In genomic region chr16:10694414-10694851, GRCm38 (mm10) we compare ENCODE assay signal across 9 mouse cellular contexts.
DNase-seq lines count a peak whose midpoint lies in the region; ATAC-seq and TF ChIP-seq lines count a peak whose summit lies in the region.
"Had no signal": no experiment of that assay in that cellular context is flagged by ENCODE, and none has a peak within 500 bp of the region (broad histone marks: within the 10 kb centered on the region; RNA-seq: fewer than 3 reads in every experiment).

No protein-coding gene starts in this region.

- H3K4me2 ChIP-seq in midbrain, postnatal 0 days (ENCODE audit: low read depth, low read length, poor library complexity, severe bottlenecking) = no peak overlapping the region
- no peak overlapping the region for H3K4me2 ChIP-seq in kidney, postnatal 0 days (ENCODE audit: low read length)
- H3K4me2 ChIP-seq in hindbrain, embryonic 16.5 days (ENCODE audit: low read length) = no peak overlapping the region
- H3K4me2 ChIP-seq: hindbrain, embryonic 14.5 days had no signal

- TF ChIP-seq CTCF in midbrain, postnatal 0 days (IDR thresholded peaks at IDR 0.05) = no peak
- TF ChIP-seq CTCF in kidney, postnatal 0 days (IDR thresholded peaks at IDR 0.05; ENCODE audit: low read depth) = no peak

- no peaks in the 10 kb centered on the region for H3K9me3 ChIP-seq in midbrain, postnatal 0 days (ENCODE audit: low read length)
- no peaks in the 10 kb centered on the region for H3K9me3 ChIP-seq in midbrain, embryonic 10.5 days (replicated peaks)
- no peaks in the 10 kb centered on the region for H3K9me3 ChIP-seq in kidney, postnatal 0 days (replicated peaks; ENCODE audit: low read length)
- no peaks in the 10 kb centered on the region for H3K9me3 ChIP-seq in hindbrain, embryonic 16.5 days (ENCODE audit: control insufficient read depth, low read length)

- H3K27me3 ChIP-seq in midbrain, postnatal 0 days (ENCODE audit: insufficient read depth, low read length) = no peaks in the 10 kb centered on the region
- no peaks in the 10 kb centered on the region for H3K27me3 ChIP-seq in midbrain, embryonic 10.5 days (ENCODE audit: low read depth, poor library complexity, severe bottlenecking)
- no peaks in the 10 kb centered on the region for H3K27me3 ChIP-seq in kidney, postnatal 0 days (ENCODE audit: insufficient read depth, low read length)
- H3K27me3 ChIP-seq in hindbrain, embryonic 16.5 days (replicated peaks; ENCODE audit: control insufficient read depth, insufficient read depth, low read length) = no peaks in the 10 kb centered on the region

- H3K4me3 ChIP-seq in midbrain, postnatal 0 days (ENCODE audit: low read depth, low read length) = no peak overlapping the region
- H3K4me3 ChIP-seq in midbrain, embryonic 10.5 days = no peak overlapping the region
- H3K4me3 ChIP-seq in kidney, postnatal 0 days (replicated peaks; ENCODE audit: low read depth, low read length) = no peak overlapping the region
- H3K4me3 ChIP-seq in hindbrain, embryonic 16.5 days (ENCODE audit: low read length) = no peak overlapping the region

- WGBS in midbrain, postnatal 0 days = 58% methylated on average over 11 of the region's 11 CpGs
- WGBS in midbrain, embryonic 10.5 days = 73% methylated on average over 11 of the region's 11 CpGs
- WGBS in kidney, postnatal 0 days = 41% methylated on average over 11 of the region's 11 CpGs
- 51% methylated on average over 11 of the region's 11 CpGs for WGBS in hindbrain, embryonic 16.5 days

- 0 out of 2 replicates have a peak, but pooled peaks cover 5% of the 10 kb centered on the region for H3K4me1 ChIP-seq in midbrain, postnatal 0 days (ENCODE audit: insufficient read depth, low read length)
- H3K4me1 ChIP-seq in midbrain, embryonic 10.5 days = 0 out of 2 replicates have a peak, but pooled peaks cover 6% of the 10 kb centered on the region
- H3K4me1 ChIP-seq in kidney, postnatal 0 days (replicated peaks; ENCODE audit: insufficient read depth, low read length) = peaks cover 7% of the 10 kb centered on the region; the same call in 1 of the 2 replicates
- H3K4me1 ChIP-seq in hindbrain, embryonic 16.5 days (ENCODE audit: control insufficient read depth, insufficient read depth, low read depth, low read length) = no peaks in the 10 kb centered on the region

- H3K36me3 ChIP-seq in midbrain, postnatal 0 days (ENCODE audit: insufficient read depth, low read length) = peaks cover 10% of the 10 kb centered on the region; the same call in 1 of the 2 replicates
- H3K36me3 ChIP-seq in midbrain, embryonic 10.5 days = no peaks in the 10 kb centered on the region
- no peaks in the 10 kb centered on the region for H3K36me3 ChIP-seq in kidney, postnatal 0 days (ENCODE audit: insufficient read depth, low read length)
- peaks cover 8% of the 10 kb centered on the region for H3K36me3 ChIP-seq in hindbrain, embryonic 16.5 days (ENCODE audit: control insufficient read depth, insufficient read depth, low read length)

- H3K27ac ChIP-seq in midbrain, postnatal 0 days (ENCODE audit: low read depth, low read length) = no peak overlapping the region
- no peak overlapping the region; the same call in 1 of the 2 replicates for H3K27ac ChIP-seq in midbrain, embryonic 10.5 days (replicated peaks)
- no peak overlapping the region for H3K27ac ChIP-seq in kidney, postnatal 0 days
- no peak overlapping the region for H3K27ac ChIP-seq in hindbrain, embryonic 16.5 days (ENCODE audit: low read depth, low read length)
- H3K27ac ChIP-seq: hindbrain, embryonic 14.5 days had no signal

- DNase-seq in adrenal gland, postnatal 14 days = peak; percentile 59
- no peak for DNase-seq in adrenal gland, adult 8-10 months
- DNase-seq in midbrain, postnatal 0 days (ENCODE audit: low spot score) = peak; percentile 33
- DNase-seq in midbrain, embryonic 10.5 days (ENCODE audit: low spot score) = no peak
- peak; percentile 59 for DNase-seq in kidney, postnatal 0 days (ENCODE audit: low spot score)
- no peak for DNase-seq in urinary bladder, postnatal 36 days (ENCODE audit: low spot score in 2 of 2)

- ATAC-seq in midbrain, postnatal 0 days (ENCODE audit: low FRiP score) = no peak
- ATAC-seq in kidney, postnatal 0 days (replicated peaks; ENCODE audit: low FRiP score, low read depth) = no peak
- 0 out of 2 replicates have a peak, but pooled peaks have one; percentile 6 for ATAC-seq in megakaryocyte progenitor cell, adult 5-6 weeks (replicated peaks; ENCODE audit: poor library complexity)
- no peak for ATAC-seq in hindbrain, embryonic 16.5 days

- H3K9ac ChIP-seq in midbrain, postnatal 0 days (replicated peaks; ENCODE audit: low read length, poor library complexity, severe bottlenecking) = no peak overlapping the region
- no peak overlapping the region for H3K9ac ChIP-seq in kidney, postnatal 0 days (ENCODE audit: low read depth, low read length)
- no peak overlapping the region for H3K9ac ChIP-seq in hindbrain, embryonic 16.5 days (ENCODE audit: low read depth, low read length)
- H3K9ac ChIP-seq: hindbrain, embryonic 14.5 days had no signal

Comparison
In these comparisons a context has a peak if more than half of its experiments do, and no peak if none do; other contexts are left out.
1. DNase-seq: peak in adrenal gland, postnatal 14 days (single experiment), midbrain, postnatal 0 days (single experiment) and kidney, postnatal 0 days (single experiment); none in adrenal gland, adult 8-10 months (single experiment), midbrain, embryonic 10.5 days (single experiment) and urinary bladder, postnatal 36 days (0 of 2).